Mouse (Mus musculus): Measurements from ENCODE around the gene Slc12a7. TPM values are rescaled to one million over a fixed set of nuclear protein-coding genes. Genes with fewer than 3 reads are reported as not detected.

Slc12a7 gene
- polyA plus RNA-seq, 1 experiment, result 0.20 TPM

GRCm38 (mm10) chr13:73831486-73831885, 98.6 kb downstream of the Slc12a7 start:
- Histone ChIP-seq H3K27me3 (ENCODE audit: control insufficient read depth) (no peaks in the 10 kb centered on the region), H3K4me1 (ENCODE audit: control insufficient read depth) (no peaks in the 10 kb centered on the region), H3K4me3 (replicated peaks) (no peak overlapping the region), H3K9me3 (ENCODE audit: control insufficient read depth, low read length) (no peaks in the 10 kb centered on the region), H3K36me3 (ENCODE audit: control insufficient read depth) (no peaks in the 10 kb centered on the region)
- TF ChIP-seq TAL1 (IDR thresholded peaks at IDR 0.05; ENCODE audit: low read length) (no peak), GATA1 (IDR thresholded peaks at IDR 0.05; ENCODE audit: low read length) (no peak)

GRCm38 (mm10) chr13:73833809-73834208, 100.9 kb downstream of the Slc12a7 start:
- Histone ChIP-seq H3K9me3 (ENCODE audit: control insufficient read depth, low read length) (no peaks in the 10 kb centered on the region), H3K36me3 (ENCODE audit: control insufficient read depth) (no peaks in the 10 kb centered on the region), H3K4me1 (ENCODE audit: control insufficient read depth) (no peaks in the 10 kb centered on the region), H3K27me3 (ENCODE audit: control insufficient read depth) (no peaks in the 10 kb centered on the region), H3K4me3 (replicated peaks) (no peak overlapping the region)
- TF ChIP-seq TAL1 (IDR thresholded peaks at IDR 0.05; ENCODE audit: low read length), result no peak
- TF ChIP-seq GATA1 (IDR thresholded peaks at IDR 0.05; ENCODE audit: low read length), result no peak

DNA sequence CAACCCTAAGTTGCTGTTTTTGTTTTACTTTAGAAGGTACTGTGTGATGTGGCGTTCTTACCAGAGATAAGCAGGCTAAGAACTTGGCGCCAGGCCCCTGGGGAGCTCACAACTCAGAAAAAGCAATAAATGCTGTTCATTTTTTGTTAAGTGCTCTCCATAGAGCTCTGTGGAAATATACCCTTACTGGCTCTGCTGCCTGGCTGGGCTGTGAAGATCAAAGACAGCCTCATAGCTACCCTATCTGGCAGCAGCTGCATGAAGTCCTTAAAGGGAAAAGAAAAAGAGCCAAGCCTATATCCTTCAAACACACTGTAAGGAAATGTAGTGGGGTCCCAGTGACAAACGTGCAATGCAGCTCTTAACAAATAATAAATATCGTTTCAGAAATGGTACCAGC, 102.9 kb downstream of the Slc12a7 start:
- no peak overlapping the region for H3K4me3 ChIP-seq (replicated peaks)
- H3K4me1 ChIP-seq (ENCODE audit: control insufficient read depth), result no peaks in the 10 kb centered on the region
- no peaks in the 10 kb centered on the region for H3K36me3 ChIP-seq (ENCODE audit: control insufficient read depth)
- H3K27me3 ChIP-seq (ENCODE audit: control insufficient read depth), result no peaks in the 10 kb centered on the region
- no peaks in the 10 kb centered on the region for H3K9me3 ChIP-seq (ENCODE audit: control insufficient read depth, low read length)
- TF ChIP-seq GATA1 (IDR thresholded peaks at IDR 0.05; ENCODE audit: low read length) (no peak), TAL1 (IDR thresholded peaks at IDR 0.05; ENCODE audit: low read length) (no peak)

DNA sequence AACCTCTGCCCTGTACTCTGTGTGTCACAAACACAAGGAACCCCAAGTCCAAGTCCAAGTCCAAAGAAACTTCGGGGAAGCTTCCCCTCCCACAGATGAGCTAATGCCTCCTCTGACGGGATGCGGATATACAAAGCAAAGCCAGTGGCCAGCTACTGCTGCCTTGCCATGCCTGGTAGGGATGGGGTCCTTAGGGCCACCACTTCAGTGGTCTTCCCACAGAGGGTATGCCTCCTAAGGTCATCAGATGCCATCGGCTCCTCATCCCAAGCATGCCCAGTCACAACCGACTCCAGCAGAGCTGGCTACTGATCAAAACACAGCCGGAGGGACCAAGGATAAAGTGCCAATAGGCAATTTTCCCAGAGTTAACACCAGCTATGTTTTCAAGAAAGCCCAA, 103.6 kb downstream of the Slc12a7 start:
- H3K4me1 ChIP-seq (ENCODE audit: control insufficient read depth), result no peaks in the 10 kb centered on the region
- no peaks in the 10 kb centered on the region for H3K9me3 ChIP-seq (ENCODE audit: control insufficient read depth, low read length)
- no peaks in the 10 kb centered on the region for H3K27me3 ChIP-seq (ENCODE audit: control insufficient read depth)
- no peak overlapping the region for H3K4me3 ChIP-seq (replicated peaks)
- H3K36me3 ChIP-seq (ENCODE audit: control insufficient read depth), result no peaks in the 10 kb centered on the region
- TF ChIP-seq TAL1 (IDR thresholded peaks at IDR 0.05; ENCODE audit: low read length) (no peak), GATA1 (IDR thresholded peaks at IDR 0.05; ENCODE audit: low read length) (no peak)

GRCm38 (mm10) chr13:73837708-73838107, 104.8 kb downstream of the Slc12a7 start:
- H3K9me3 ChIP-seq (ENCODE audit: control insufficient read depth, low read length), result no peaks in the 10 kb centered on the region
- TF ChIP-seq GATA1 (IDR thresholded peaks at IDR 0.05; ENCODE audit: low read length) (no peak), TAL1 (IDR thresholded peaks at IDR 0.05; ENCODE audit: low read length) (no peak)
- no peaks in the 10 kb centered on the region for H3K27me3 ChIP-seq (ENCODE audit: control insufficient read depth)
- H3K36me3 ChIP-seq (ENCODE audit: control insufficient read depth), result no peaks in the 10 kb centered on the region
- no peak overlapping the region for H3K4me3 ChIP-seq (replicated peaks)
- H3K4me1 ChIP-seq (ENCODE audit: control insufficient read depth), result no peaks in the 10 kb centered on the region

- H3K4me3 ChIP-seq (replicated peaks), result no peak overlapping the region
- no peak for TF ChIP-seq TAL1 (IDR thresholded peaks at IDR 0.05; ENCODE audit: low read length)
- no peak for TF ChIP-seq GATA1 (IDR thresholded peaks at IDR 0.05; ENCODE audit: low read length)
- no peaks in the 10 kb centered on the region for H3K9me3 ChIP-seq (ENCODE audit: control insufficient read depth, low read length)
- H3K4me1 ChIP-seq (ENCODE audit: control insufficient read depth), result no peaks in the 10 kb centered on the region
- no peaks in the 10 kb centered on the region; the same call in 1 of the 2 replicates for H3K27me3 ChIP-seq (ENCODE audit: control insufficient read depth)
- H3K36me3 ChIP-seq (ENCODE audit: control insufficient read depth), result no peaks in the 10 kb centered on the region
Observed at GRCm38 (mm10) chr13:73839137-73839548, 106.2 kb downstream of the Slc12a7 start.

DNA sequence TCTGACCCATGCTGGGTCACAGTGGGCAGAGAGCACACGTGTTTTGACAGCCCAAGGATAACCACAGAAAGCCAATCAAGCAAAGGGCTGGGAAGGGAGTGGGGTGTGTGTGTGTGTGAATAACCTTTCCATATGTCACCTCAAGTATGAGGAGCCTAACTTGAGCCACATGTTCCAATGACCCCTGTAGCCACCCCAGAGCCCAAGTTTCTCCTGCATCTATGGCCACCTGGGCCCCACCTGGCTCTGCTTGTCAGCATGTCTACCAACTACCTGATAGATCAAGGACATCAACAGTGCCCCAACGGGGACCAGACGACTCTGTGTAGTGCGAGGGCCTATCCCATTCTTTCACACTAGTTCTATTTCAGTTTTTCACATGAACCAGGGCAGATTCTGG, 106.8 kb downstream of the Slc12a7 start:
- no peaks in the 10 kb centered on the region; the same call in 1 of the 2 replicates for H3K27me3 ChIP-seq (ENCODE audit: control insufficient read depth)
- no peaks in the 10 kb centered on the region for H3K4me1 ChIP-seq (ENCODE audit: control insufficient read depth)
- TF ChIP-seq GATA1 (IDR thresholded peaks at IDR 0.05; ENCODE audit: low read length), result no peak
- no peak for TF ChIP-seq TAL1 (IDR thresholded peaks at IDR 0.05; ENCODE audit: low read length)
- H3K4me3 ChIP-seq (replicated peaks), result no peak overlapping the region
- H3K9me3 ChIP-seq (ENCODE audit: control insufficient read depth, low read length), result no peaks in the 10 kb centered on the region
- H3K36me3 ChIP-seq (ENCODE audit: control insufficient read depth), result no peaks in the 10 kb centered on the region

GRCm38 (mm10) chr13:73842696-73843095, 109.8 kb downstream of the Slc12a7 start:
- Histone ChIP-seq H3K4me1 (ENCODE audit: control insufficient read depth) (no peaks in the 10 kb centered on the region), H3K36me3 (ENCODE audit: control insufficient read depth) (no peaks in the 10 kb centered on the region), H3K9me3 (ENCODE audit: control insufficient read depth, low read length) (no peaks in the 10 kb centered on the region), H3K27me3 (ENCODE audit: control insufficient read depth) (peaks cover 29% of the 10 kb centered on the region), H3K4me3 (replicated peaks) (no peak overlapping the region)
- TF ChIP-seq GATA1 (IDR thresholded peaks at IDR 0.05; ENCODE audit: low read length), result no peak
- no peak for TF ChIP-seq TAL1 (IDR thresholded peaks at IDR 0.05; ENCODE audit: low read length)

- Histone ChIP-seq H3K9me3 (ENCODE audit: control insufficient read depth, low read length) (no peaks in the 10 kb centered on the region), H3K36me3 (ENCODE audit: control insufficient read depth) (no peaks in the 10 kb centered on the region), H3K4me3 (replicated peaks) (no peak overlapping the region), H3K27me3 (ENCODE audit: control insufficient read depth) (peaks cover 42% of the 10 kb centered on the region), H3K4me1 (ENCODE audit: control insufficient read depth) (no peaks in the 10 kb centered on the region)
- TF ChIP-seq GATA1 (IDR thresholded peaks at IDR 0.05; ENCODE audit: low read length) (no peak), TAL1 (IDR thresholded peaks at IDR 0.05; ENCODE audit: low read length) (no peak)
Observed at GRCm38 (mm10) chr13:73846589-73847464, 113.9 kb downstream of the Slc12a7 start.

Data from erythroblast, embryonic 14.5 days (primary cell).